Mouse (Mus musculus): ENCODE measurements around the gene Ppp1r8. TPM values are rescaled to one million over a fixed set of nuclear protein-coding genes. Genes with fewer than 3 reads are reported as not detected.
"Not testable (repeated sequence)": the region's sequence is repeated elsewhere in the genome, so short reads cannot be mapped to it uniquely, and the experiment has no call there.

The Ppp1r8 gene
- polyA plus RNA-seq, 3 experiments from 2014 or later, result 21.0 to 37.5 (median 26.5) TPM

- ATAC-seq, result no peak
Observed at GRCm38 (mm10) chr4:132806620-132807191, 36.3 kb downstream of the Ppp1r8 start.

DNA sequence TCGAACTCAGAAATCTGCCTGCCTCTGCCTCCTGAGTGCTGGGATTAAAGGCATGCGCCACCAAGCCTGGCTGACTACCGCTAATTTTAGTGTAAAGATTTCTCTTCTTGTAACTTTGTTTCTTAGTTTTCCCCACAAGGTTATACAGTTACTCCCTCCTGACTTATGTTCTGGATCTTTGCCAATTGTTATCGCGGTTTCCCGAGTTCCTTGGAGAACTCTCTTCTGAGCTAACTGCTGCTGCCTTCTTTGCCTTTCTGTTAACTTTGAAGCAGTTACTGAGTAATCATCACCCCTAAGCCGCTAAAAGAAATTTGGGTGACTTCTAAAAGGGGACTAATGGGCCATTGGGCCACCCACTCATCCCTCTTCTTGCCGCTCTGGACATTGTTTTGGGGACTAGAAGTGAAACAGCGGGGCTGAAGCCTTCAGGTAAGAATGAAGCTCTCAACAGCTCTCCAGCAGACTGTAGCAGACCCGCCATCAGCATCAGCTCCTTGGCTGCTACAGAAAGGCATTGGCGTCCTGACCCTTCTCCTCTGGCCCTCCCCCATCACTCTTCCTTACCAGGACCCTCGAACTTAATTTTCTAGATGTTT, 37.3 kb downstream of the Ppp1r8 start:
- no peak for ATAC-seq

- no peak for ATAC-seq
Observed at GRCm38 (mm10) chr4:132805146-132805545, 37.8 kb downstream of the Ppp1r8 start.

DNA sequence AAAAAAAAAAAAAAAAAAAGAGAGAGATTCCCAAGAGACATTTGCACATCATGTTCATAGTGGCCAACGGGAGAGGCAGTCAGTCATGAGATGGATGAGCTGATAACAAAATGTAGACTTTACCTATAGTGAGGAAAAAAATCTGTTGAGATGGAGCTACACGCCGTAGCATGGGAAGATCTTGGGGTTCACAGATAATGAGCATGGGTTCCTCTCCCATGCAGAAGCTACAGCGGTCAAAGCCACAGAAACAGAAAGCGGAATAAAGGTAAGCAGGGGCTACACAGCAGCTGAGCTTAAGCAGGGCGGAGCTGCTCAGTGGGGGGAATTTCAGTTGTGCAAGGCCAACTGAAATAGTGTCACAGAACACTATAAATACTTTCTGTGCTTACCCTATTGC, 38.6 kb downstream of the Ppp1r8 start:
- no peak for ATAC-seq

GRCm38 (mm10) chr4:132803876-132804275, 39.1 kb downstream of the Ppp1r8 start:
- no peak for ATAC-seq

DNA sequence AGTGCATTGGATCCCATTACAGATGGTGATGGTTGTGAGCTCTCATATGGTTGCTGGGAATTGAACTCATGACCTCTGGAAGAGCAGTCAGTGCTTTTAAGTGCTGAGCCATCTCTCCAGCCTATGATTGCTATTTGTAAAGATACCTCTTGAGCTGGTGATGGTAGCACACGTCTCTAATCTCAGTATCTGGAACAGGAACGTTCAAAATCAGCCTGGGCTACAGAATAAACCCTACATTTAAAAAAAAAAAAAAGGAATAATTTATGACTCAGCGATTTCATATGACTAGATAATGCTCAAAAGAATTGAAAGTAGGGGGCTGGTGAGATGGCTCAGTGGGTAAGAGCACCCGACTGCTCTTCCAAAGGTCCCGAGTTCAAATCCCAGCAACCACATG, 39.8 kb downstream of the Ppp1r8 start:
- ATAC-seq, result no peak

DNA sequence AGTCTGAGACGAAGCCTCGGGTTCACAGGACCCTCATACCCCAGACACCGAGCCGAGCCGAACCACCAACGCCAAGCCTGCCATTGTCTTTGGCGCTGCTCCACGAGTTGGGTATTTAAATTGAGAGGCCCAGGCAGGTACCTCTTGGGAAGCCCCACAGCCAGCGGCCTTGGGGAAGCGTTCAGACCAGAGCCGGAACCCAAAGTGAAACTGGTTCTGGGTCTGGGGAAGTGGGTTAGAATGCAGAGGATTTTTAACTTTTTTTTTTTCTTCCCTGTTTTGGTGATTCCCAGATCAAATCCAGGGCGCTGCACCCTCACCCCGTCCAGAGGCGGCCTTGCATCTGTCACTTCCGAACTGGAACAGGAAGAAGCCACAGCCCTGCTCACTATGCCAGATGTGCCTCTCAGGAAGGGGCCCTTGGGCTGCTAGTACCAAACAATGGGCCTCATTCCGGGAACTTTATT, 40.8 kb downstream of the Ppp1r8 start:
- ATAC-seq, result peak; percentile 65

DNA sequence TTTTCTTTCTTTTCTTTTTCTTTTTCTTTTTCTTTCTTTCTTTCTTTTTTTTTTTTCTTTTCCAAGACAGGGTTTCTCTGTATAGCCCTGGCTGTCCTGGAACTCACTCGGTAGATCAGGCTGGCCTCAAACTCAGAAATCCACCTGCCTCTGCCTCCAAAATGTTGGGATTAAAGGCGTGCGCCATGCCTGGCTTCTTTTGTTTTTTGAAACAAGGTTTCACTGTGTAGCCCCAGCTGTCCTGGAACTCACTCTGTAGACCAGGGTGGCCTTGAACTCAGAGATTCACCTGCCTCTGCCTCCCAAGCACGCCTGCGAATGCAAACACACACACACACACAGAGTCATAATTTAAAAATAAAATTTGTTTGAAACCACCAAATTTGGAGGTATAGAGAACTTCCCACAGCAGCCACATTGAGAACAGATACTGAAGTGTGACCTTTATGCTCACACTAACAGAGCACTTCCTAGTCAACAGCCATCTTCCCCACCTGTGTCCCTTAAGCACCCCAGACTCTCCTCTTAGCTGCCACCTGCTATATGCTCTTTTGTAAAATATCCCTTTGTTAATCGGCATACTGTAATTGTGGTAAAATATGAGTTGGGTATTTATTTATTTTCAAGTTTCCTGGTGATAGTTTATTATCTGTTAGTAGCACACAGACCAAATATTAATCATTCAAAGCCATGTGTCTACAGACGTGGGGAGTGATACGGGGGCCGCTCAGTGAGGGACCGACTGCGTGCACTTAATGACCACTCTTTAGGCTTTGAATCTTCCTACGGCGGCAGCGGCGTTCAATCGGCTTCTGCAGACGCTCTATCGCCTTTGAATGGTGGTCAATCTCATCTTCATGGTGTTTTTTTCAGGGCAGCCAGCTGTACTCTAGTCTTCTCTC, 41.5 kb downstream of the Ppp1r8 start:
- no peak for ATAC-seq

DNA sequence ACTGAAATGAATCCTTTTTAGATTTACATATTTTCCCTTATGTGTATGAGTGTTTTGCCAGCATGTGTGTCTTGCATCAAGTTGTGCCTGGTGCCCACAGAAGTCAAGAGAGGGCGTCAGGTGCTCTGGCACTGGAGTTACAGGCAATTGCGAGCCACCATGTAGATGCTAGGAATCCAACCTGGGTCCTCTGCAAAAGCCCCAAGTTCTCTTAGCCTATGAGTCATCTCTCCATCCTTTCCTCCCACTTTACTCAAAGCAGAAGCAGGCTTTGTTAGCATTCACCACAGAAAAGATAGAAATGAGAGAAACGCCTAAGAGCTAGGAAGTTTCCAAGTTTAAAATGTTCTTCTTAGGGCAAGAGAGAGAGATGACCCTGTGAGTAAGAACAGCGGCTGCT, 43.1 kb downstream of the Ppp1r8 start:
- ATAC-seq, result no peak

- not testable (repeated sequence) for ATAC-seq
Observed at GRCm38 (mm10) chr4:132798666-132799065, 44.3 kb downstream of the Ppp1r8 start.

GRCm38 (mm10) chr4:132798028-132798427, 44.9 kb downstream of the Ppp1r8 start:
- ATAC-seq, result no peak

DNA sequence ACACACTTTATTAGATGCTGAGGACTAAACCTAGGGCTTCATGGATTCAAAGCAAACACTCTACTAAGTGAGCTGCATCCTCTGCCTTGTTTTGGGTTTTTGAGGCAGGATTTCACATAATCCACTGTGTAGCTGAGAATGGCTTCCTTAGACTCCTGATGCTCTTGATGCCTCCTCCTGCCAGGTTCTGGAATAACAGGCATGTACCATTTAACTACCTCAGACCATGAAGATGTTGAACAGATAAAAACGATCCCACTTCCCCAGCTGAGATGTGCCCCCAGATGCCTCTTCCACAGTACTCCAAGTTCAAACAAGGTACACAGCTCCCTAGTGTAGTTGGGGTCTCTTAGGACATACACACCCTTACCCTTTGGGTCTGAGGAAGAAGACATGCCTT, 45.5 kb downstream of the Ppp1r8 start:
- no peak for ATAC-seq

- ATAC-seq, result peak; percentile 80
Observed at GRCm38 (mm10) chr4:132796196-132796886, 46.6 kb downstream of the Ppp1r8 start, which contains the start of gene Themis2. Gene Themis2, minus strand, starts transcription at chr4:132796387.

DNA sequence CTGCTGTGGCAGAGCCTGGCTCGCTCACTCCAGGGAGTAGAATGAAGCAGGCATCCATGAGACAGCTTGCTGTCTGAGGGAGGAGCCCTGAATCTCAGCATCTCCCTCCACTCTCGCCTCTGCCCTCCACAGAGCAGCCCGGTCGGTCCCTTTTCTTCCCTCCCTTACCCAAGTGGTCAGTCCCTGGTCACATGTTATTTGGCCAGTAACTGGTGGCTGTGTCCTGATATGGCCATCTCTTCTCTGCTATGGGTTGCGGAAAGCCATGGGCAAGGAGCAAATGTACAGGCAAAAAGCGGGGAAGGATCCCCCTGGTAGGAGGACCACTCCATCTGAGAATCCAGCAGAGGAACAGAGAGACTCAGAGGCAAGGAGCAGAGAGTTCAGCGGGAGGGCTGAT, 47.8 kb downstream of the Ppp1r8 start:
- ATAC-seq, result no peak

DNA sequence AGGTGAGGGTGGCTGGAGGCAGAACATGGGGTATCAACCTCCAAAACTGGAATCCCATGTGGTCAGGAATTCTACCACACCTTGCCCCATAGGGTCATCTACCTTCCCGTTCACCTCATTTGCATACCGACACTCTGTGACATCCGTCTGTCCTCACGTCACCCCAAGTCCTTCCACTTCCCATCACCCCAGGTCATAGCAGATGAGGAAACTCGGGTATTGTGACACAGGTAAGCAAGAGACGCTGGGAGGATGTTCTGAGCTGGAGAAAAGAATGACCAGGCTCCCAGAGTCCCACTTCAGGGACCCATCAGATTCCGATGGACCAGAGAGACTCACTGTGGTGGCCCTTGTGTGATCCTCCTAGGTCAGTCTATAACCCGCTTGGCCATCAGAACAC, 48.2 kb downstream of the Ppp1r8 start:
- ATAC-seq, result no peak

DNA sequence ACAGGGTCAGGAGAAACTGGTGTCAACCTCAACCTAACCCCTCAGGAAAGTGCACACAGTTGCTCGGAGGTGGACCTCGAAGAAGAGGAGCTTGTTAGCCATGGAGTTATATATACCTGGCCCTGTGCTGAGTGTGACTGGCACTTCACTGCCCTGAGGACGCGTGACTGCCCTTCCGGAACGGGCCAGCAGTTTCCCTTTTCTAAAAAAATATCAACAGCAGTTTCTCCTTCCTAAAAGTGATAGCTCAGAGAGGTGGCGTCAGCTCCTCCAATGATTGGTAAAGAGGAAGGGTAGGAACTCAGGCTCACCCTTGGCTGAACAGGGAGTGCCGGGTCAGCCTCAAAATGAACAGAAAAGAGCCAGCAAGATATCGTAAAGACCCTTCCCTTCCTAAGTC, 48.9 kb downstream of the Ppp1r8 start:
- no peak for ATAC-seq

DNA sequence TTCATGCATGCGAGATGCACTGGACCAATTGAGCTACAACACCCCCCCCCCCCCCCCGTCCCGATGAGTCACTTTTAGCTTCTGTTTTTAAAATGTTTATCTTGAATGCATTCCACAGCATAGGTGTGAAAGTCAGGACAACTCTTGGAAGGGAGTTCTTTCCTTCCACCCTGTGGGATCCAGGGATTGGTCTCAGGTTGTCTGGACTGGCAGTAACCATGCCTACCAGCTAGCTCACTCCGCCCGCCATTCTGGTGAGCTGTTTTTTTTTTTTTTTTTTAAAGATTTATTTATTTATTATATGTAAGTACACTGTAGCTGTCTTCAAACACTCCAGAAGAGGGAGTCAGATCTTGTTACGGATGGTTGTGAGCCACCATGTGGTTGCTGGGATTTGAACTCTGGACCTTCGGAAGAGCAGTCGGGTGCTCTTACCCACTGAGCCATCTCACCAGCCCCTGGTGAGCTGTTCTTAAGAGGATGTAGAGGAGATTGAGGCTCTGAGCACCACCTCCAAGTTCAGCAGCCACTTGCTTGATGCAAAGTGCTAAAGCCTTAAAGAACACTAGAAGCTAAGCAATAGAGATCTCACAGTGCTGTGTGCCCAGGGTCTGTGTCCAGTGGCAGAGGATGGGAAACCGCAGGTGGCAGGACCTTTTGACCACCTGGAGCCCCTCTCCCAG, 49.5 kb downstream of the Ppp1r8 start:
- ATAC-seq, result not testable (repeated sequence)

DNA sequence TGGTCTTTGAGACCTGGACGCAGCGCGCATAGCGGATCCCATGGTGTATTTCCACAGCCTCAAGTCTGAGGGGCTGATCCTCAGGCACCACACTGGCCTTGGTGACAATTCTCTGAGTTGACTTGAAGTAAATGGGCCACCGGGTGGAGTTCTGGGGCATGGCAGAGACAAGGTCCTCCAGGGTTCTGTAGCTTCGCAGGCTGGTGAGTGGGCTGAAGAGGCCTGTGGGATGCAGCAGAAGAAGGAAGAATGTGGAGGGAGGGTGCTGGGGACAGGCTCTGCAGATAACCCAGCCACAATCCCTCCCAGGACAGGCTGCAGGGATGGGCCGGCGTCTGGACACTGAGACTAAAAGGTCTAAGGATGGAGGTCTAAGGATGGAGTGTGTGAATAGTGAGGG, 53.2 kb downstream of the Ppp1r8 start:
- ATAC-seq, result no peak

GRCm38 (mm10) chr4:132785228-132785627, 57.7 kb downstream of the Ppp1r8 start:
- ATAC-seq, result no peak

DNA sequence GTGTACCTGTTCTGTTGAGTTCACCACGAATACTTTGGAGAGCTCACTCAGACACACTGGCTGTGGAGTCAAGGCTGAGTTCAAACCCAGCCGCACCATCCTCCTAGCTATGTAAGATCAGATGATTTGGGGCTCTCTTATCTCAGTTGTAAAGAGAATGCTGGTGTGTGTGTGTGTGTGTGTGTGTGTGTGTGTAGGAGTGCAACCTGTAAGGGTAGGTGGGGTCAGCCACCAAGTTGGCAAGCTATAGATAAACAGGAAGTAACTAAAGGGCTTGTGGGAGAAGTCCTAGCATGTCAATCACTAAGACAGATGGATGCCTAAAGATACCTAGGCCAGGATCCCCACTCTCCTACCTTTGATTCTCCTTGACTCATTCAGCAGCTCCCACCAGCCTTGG, 59.2 kb downstream of the Ppp1r8 start:
- peak; percentile 58 for ATAC-seq

GRCm38 (mm10) chr4:132780288-132780687, 62.7 kb downstream of the Ppp1r8 start:
- ATAC-seq, result no peak

GRCm38 (mm10) chr4:132778562-132779201, 64.3 kb downstream of the Ppp1r8 start:
- peak; percentile 29 for ATAC-seq

Measured in inflammation-experienced regulatory T-cells, adult 6 months (primary cell).